Comparison of ENCODE assay signal across 26 mouse cellular contexts in genomic region chr17:81432733-81433132, GRCm38 (mm10). TPM values are rescaled to one million over a fixed set of nuclear protein-coding genes. Genes with fewer than 3 reads are reported as not detected.
"Had no signal": no experiment of that assay in that cellular context is flagged by ENCODE, and none has a peak within 500 bp of the region (broad histone marks: within the 10 kb centered on the region; RNA-seq: fewer than 3 reads in every experiment).

No protein-coding gene starts in this region.

- H3K4me1 ChIP-seq: liver, embryonic 12.5 days; liver, embryonic 15.5 days; midbrain, embryonic 12.5 days; midbrain, embryonic 15.5 days; neural tube, embryonic 12.5 days had no signal

- ATAC-seq: liver, embryonic 12.5 days; midbrain, embryonic 15.5 days had no signal

- H3K27me3 ChIP-seq: limb, embryonic 13.5 days; liver, embryonic 12.5 days; liver, embryonic 15.5 days; midbrain, embryonic 12.5 days; midbrain, embryonic 15.5 days; neural tube, embryonic 12.5 days; neural tube, embryonic 15.5 days had no signal

- H3K4me2 ChIP-seq: limb, embryonic 13.5 days; liver, embryonic 12.5 days; liver, embryonic 15.5 days; midbrain, embryonic 12.5 days; midbrain, embryonic 15.5 days; neural tube, embryonic 12.5 days; neural tube, embryonic 15.5 days had no signal

- H3K9me3 ChIP-seq: limb, embryonic 10.5 days; limb, embryonic 13.5 days; liver, embryonic 12.5 days; liver, embryonic 15.5 days; midbrain, embryonic 12.5 days; midbrain, embryonic 15.5 days; neural tube, embryonic 12.5 days; neural tube, embryonic 15.5 days had no signal

- H3K9ac ChIP-seq: limb, embryonic 13.5 days; liver, embryonic 12.5 days; liver, embryonic 15.5 days; midbrain, embryonic 12.5 days; midbrain, embryonic 15.5 days; neural tube, embryonic 12.5 days; neural tube, embryonic 15.5 days had no signal

- DNase-seq: layer of hippocampus, adult 9-11 months; liver; lung, adult 2 months; right cerebral cortex, adult 18-20 months; right cerebral cortex, postnatal 14 days; right cerebral cortex, postnatal 4 days; thymus, adult 2 months; thymus, postnatal 25 days had no signal

- H3K36me3 ChIP-seq: limb, embryonic 10.5 days; liver, embryonic 12.5 days; liver, embryonic 15.5 days; midbrain, embryonic 12.5 days; neural tube, embryonic 12.5 days had no signal

- H3K27ac ChIP-seq: kidney, postnatal 0 days; layer of hippocampus, adult 2 months; limb, embryonic 10.5 days; liver, embryonic 12.5 days; liver, embryonic 15.5 days; midbrain, embryonic 12.5 days; midbrain, embryonic 15.5 days; neural tube, embryonic 12.5 days; neural tube, embryonic 15.5 days; stomach, postnatal 0 days had no signal

- H3K4me3 ChIP-seq: layer of hippocampus, adult 2 months; limb, embryonic 10.5 days; limb, embryonic 13.5 days; liver, embryonic 12.5 days; liver, embryonic 15.5 days; midbrain, embryonic 12.5 days; midbrain, embryonic 15.5 days; neural tube, embryonic 12.5 days; neural tube, embryonic 15.5 days had no signal

RNA-seq across cellular contexts. Expression of gene Gm11096, which starts 8.8 kb away (rescaled TPM):
- total RNA-seq: layer of hippocampus, adult 2 months; layer of hippocampus, postnatal 25 days; left cerebral cortex, adult 18-20 months; left cerebral cortex, postnatal 25 days; megakaryocyte, adult 5-6 weeks had no signal
- polyA plus RNA-seq: kidney, postnatal 0 days; large intestine, adult 2 months; limb, embryonic 10.5 days; limb, embryonic 13.5 days; liver, embryonic 12.5 days; liver, embryonic 15.5 days; lung, adult 2 months; lung, embryonic 16.5 days; midbrain, embryonic 12.5 days; midbrain, embryonic 15.5 days; neural tube, embryonic 12.5 days; neural tube, embryonic 15.5 days; stomach, embryonic 14.5 days; stomach, postnatal 0 days; thymus, adult 2 months had no signal
